Mouse (Mus musculus): ENCODE data around the gene Tesk1.

Gene Tesk1

DNA sequence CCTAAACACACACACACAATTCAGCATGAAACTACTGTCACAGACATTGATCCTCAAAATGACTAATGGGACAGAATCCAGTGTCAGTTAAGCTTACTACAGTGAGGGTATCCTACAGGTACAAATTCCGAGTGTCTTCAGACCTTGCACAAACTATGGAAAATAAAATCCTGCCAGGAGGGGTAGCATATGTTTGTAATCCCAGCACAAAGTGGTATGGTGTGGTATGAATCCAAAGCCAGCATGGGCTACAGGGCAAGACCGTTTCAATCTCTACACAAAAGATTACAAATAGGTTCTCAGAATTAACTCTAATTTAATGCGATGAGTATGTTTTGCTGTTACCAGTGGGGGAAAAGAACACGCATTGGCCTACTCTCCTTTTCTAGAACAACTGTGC is at the start of gene Tesk1:
Gene Tesk1 (plus strand): TSS at position 301 of the 400 bp plus-strand sequence.
- no peak for DNase-seq (ENCODE audit: low spot score)

DNA sequence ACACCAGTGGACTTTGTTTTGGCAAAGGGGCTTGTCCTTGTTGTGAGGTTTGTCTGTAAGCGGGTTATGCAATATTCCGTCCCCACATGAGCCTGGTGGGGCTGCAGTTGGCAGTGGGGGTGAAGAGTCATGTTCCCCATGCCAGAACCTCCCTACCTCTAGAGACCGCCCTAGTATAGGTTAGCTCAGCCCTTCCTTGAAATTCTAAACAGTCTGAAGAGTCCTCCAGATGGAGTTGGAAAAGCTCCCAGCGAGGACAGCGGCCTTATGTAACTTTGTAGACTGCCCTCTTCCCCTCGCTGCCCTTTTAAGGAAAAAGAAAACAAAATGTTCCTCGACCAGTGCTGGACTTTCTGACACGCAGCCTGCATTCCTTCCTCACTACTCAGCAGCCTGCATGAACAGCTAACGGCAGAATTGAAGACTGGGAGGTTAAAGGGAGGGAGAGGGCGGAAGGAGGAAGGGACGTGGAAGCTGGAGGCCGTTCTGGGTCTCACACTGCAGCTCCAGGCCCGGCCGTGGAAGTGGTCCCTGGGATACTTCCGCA is 47.3 kb upstream of the Tesk1 start:
- no peak for DNase-seq (ENCODE audit: low spot score)

DNA sequence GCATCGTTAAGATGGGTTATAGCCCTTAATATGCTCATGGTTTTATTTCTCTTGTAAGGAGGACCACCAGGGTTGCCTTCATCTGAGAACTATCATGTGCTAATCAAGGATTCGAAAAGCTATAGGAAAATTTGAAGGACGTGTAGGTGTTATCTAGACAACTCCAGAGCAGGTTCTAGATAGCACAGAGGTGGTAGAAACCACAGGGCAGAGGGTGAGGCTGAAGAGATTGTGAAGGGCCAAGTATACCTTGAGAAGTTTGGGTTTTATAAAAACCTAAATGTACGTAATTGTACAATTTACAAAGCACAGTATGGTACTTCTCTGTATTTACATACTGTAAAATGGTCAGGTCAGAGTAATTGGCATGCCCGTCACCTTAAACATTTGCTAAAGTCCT is 46.6 kb upstream of the Tesk1 start:
- no peak for DNase-seq (ENCODE audit: low spot score)

DNA sequence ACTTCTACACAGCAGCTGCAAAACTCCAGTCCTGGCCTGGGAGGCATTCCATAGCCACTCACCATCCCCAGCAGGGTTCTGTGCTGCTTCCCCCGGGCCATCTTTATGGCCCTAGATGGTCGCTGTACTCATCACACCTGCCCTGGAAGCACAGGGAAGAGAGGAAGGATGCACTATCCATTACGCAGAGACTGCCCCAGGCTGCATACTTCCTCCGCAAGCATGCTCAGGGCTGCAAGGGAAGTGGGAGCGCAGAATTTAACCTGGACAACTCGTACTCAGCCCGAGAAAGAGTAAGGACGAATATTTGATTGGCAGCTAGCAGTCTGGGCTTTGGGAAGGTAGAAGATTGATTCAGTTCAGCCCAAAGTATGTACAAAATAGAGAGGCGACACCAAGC is 45.9 kb upstream of the Tesk1 start:
- DNase-seq (ENCODE audit: low spot score): no peak

DNA sequence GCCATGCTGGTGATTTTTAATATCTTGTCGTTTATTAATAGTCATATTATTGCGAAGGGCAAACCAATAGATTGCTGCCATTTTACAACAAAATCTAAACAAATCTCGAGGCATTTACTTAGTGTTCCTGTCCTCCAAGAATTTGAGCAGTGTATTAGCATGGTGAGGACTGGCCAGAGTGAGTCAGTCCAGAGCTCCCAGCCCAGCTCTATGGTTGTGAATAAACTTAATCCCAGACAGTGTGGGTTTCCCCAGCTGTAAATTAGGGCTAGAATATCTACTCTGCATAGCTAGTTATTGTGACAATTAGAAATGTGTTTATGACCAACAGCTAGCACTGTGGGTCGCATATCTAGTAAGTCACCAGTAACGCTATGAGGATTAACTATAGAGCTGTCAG is 45.4 kb upstream of the Tesk1 start:
- no peak for DNase-seq (ENCODE audit: low spot score)

DNA sequence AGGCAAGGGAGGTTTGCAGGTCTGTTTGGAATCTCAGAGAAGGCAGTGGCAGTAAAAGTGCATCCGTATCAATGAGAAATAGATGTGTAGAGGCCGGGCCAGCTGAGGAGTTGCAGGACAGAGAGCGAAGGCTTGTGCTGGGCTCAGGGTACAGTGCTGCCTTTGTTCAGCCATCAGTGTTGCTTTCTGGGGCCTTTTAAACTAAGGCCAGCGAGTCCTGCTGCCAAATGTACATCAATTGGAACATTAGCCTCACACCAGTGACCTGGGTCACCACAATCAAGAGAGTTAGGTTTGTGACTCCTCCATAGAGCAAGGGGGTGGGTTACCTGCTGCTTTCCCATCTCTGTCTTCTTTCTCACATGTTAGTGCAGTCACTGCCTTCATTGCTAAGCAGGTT is 43.7 kb upstream of the Tesk1 start:
- DNase-seq (ENCODE audit: low spot score): no peak

DNA sequence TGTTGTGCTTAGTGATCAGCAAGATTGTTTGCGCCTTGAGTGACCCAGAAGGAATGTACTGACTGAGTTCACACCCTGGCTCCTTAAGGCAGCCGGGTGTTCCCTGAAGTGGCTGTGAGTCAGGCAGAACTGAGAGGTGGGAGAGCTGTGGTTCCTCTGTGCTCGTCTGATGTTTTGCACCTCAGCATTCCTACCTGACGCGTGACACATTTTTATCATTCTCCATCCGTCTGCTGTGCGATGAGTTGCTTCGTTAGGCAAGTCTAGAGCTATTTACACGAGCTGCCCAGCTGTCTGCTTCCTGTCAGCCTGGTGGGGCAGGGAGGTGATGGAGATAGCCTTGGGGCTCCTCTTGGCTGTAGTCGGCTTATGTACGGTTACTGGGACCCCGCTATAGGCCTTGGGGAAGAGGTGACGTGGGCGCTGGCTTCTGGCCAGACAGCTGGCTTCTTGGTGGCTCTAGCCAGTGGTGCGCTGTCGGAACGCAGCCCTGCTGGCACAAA is 42.9 kb upstream of the Tesk1 start:
- DNase-seq (ENCODE audit: low spot score): peak; percentile 68

DNA sequence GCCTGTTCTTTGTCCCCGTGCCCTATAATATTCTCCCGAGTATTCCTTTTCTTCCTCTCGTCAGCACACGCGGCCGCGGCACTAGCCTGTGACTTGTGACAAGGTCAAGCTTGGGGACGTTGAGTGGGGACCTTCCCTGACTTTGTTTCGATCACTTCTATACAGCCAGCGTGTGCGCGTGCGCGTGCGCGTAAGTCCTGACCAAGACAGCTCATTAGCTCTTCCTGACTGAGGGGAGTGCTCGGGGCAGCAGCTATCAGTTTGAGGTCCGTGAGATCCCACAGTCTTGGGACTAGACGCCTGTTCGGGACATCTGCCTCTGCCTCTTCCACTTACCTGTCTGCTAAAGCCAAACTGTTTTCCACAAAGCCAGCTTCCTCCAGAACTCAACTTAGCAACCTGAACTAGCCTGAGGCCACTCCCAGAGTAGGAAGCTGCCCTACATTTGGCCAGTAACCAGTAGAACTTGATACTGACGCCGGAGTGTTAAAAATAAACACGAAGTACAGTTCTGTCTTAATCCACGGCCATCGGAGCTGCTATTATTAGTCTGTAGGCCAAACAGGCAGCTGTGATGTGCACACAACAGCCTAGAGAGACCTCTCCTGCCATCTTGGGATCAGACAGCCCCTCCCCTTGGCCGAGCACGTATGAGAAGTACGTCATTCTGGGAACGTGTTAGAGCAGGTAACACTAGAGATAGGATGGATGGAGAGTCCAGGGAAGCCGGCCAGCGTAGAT is 42.2 kb upstream of the Tesk1 start:
- DNase-seq (ENCODE audit: low spot score): no peak

DNA sequence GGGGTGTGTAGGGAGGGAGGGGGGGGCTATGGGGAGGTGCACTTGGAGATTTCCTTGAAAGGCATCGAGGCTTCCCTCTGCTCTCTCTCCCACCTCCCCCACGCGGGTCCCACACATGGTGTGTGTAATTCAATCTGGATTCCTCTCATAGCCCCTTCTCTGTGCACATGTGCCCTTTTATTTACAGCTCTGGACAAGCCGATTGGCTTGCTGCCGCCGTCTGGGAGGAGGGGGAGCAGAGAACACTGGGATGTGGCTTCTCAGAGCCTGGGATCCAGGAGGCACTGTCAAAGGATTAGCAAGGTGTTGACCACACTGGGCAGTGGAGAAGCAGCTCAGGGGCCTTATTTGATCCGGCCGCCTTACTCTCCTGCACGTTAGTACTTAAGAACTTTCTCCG is 40.8 kb upstream of the Tesk1 start:
- DNase-seq (ENCODE audit: low spot score): no peak

DNA sequence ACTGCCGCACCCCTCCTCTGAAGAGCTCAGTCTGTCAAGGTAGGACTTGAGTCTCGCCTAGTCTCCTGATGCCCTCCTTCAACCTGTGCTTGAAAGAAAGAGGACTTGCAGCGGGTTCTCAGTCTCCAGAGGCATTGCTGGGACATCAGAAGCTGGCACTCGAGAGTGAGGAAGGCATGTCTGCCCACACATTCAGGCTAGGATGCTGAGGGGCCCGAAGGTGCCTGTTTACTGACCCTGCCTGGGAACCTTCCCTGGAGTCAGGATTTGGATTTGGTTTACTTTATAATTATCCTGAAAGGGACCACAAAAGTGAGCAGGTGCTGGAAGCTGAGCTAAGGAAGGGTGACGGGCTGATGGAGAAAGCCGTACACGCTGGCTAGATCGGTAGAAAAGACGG is 40.3 kb upstream of the Tesk1 start:
- DNase-seq (ENCODE audit: low spot score): no peak

DNA sequence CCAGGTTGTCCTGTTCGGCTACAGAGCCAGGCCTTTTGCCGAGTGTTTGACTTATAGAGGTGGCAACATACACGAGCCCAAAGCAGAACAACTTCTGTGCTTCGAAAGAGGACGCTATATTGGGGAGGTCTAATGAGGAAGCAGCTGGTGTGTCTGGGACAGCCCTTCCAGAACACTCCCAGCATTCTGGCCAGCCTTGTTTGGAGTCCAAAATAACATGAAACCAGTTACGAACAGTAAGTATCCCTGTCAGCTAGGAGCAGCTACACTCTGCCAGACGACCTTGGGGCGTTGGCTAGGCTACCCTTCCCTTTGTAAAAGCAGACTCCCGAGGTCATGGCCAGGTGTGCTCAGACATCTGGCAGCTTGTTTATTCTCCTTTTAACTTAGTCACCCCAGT is 39.5 kb upstream of the Tesk1 start:
- no peak for DNase-seq (ENCODE audit: low spot score)

DNA sequence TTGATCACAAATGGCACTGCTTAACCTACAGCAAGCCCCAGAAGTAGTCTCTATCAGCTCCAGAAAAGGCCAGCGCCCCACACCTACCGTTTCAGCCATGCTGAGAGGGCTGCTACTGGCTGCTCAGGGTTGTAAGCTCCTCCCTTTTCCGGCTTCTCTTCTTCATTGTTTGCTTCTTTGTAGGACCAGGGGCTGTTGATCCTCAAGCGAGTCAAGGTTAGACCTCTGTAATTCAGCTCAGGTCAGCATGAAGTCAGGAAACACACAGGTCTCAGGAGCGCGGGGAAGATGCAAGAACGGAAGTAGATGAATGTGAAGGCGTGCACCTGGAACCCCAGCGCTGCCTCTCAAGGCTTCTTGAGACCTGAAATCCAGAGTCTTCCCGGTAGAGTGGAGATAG is 37.0 kb upstream of the Tesk1 start:
- DNase-seq (ENCODE audit: low spot score): no peak

DNA sequence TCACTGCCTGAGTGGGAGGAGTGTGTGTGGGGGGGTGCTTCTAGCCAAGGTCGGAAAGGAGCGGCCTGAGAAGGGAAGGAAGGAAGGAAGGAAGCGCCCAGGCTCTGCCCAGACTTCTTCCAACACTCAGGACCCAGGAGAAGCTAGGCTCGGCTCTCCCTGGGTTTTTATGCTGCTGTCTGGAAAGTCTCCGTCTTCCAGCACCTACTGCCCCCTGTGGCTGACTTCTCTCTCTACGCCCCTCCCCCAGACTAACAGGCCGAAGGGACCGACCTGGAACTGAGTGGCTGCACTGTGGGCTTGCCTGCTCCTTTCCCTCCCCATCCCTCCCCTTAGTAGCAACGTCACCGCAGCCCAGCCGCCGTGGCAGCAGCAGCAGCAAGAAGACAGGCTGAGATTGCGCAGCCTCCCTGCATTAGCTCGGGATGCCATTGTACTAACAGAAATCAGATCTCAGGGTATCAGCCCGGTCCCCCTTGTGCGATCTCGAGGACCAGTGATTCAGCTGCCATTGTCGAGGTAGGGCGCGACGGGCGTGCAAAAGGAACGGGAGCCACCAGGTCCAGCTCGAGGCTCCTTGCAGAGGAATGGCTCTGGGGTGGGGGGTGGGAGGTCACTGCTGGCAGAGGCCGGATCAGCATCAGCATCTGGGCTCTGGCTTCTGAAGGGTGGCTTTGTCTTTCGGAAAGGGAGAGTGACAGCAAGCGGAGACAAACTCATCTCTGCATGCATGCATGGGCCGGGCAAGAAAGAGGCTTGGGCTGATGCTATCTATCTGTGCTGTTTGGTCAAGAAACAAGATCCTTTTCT is 35.4 kb upstream of the Tesk1 start:
- DNase-seq (ENCODE audit: low spot score): peak; percentile 70

DNA sequence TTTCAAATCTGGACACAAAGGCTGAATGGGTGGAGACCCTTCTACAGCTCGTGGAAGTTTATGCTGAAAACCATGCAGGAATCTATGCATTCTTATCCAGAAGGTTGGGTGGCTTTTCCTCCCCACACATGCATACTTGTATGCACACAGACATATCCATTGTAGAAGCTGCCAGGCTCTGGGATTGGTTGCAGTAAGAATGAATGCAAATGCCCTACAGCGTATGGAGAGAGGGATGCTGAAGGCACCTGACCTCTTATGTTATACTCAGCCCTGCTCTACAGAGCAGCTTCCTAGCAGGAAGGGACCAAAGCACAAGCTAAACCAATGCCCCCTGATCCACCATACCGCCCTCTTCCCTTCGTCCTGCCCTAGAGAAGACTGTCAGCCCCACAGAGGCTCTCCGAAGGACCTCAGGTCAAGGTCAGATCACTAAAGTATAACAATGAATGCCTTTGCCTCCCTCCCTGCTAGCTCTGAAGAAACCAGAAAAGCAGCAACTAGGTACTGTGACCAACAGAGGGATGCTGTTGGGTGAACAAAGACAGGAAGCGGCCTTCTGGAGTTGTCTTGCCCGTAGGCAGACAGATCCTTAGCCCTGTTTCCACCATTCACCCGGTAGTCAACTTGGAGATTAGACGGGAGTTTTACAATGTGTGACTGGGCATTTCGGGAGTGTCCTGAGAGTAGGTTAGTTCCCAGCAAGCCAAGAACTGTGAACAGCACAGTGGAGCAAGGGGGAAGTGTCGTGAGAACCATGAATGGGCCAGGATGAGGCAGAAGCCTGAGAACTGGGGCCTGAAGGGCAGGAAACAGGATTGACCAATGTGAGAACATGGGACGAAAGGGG is 34.4 kb upstream of the Tesk1 start:
- no peak for DNase-seq (ENCODE audit: low spot score)

DNA sequence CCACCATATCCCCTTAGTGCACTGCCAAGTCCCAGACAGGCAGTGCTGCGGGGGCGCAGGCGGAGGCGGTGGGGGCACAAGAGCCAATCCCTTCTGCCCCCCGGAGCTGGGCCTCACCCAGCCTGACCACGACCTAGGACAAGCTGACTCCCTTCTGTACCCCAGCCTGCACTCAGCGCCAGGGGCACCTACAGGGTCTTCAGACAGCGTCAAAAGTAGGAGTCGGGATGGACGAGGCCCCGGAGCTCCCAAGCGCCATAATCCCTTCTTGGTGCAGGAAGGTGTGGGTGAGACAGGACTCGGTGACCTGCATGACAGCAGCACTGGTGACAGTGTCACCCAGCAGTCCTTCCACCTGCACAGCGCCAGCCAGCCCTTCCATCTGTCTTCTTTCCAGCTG is 27.0 kb upstream of the Tesk1 start:
- no peak for DNase-seq (ENCODE audit: low spot score)

DNA sequence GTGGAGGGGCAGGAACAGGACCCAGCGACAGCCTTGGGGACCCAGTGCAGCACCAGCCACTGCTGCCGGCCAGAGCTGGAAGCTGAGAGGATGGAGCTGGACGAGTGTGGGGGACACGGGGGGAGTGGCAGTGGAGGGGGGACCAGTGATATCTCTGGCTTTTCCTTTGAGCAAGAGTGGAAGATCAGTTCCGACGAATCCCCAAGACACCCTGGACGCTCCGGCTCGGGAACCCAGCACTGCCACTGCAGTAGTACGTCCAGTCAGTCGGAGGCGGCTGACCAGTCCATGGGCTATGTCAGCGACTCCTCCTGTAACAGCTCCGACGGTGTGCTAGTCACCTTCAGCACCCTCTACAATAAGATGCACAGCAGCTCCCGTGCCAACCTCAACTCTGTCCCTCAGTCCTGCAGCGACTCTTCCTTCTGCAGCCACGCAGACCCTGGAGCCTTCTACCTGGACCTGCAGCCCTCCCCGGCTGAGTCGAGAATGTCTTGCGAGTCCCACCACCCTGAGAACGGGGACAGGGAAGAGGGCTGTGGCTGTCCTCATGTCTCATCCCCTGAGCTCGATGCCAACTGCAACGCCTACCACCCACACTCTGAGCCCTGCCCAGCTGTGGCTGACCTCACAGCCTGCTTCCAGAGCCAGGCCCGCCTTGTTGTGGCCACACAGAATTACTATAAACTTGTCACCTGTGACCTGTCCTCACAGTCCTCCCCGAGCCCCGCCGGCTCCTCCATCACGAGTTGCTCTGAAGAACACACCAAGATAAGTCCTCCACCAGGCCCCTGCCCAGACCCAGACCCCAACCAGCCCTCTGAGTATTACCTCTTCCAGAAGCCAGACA is 26.3 kb upstream of the Tesk1 start:
- no peak for DNase-seq (ENCODE audit: low spot score)

DNA sequence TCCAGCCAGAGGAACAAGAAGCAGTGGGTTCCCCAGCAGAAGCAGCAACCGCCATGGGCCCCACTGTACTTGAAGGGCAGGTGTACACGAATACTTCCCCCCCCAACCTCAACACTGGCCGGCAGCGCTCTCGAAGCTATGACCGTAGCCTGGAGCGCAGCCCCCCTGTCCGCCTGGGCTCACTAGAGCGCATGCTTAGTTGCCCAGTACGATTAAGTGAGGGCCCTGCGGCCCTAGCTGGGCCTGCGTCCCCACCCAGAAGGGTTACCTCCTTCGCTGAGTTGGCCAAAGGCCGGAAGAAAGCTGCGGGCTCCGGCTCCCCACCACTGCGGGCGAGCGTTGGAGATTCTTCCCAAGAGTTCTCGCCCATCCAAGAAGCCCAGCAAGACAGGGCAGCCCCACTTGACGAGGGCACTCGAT is 25.7 kb upstream of the Tesk1 start:
- DNase-seq (ENCODE audit: low spot score): no peak

DNA sequence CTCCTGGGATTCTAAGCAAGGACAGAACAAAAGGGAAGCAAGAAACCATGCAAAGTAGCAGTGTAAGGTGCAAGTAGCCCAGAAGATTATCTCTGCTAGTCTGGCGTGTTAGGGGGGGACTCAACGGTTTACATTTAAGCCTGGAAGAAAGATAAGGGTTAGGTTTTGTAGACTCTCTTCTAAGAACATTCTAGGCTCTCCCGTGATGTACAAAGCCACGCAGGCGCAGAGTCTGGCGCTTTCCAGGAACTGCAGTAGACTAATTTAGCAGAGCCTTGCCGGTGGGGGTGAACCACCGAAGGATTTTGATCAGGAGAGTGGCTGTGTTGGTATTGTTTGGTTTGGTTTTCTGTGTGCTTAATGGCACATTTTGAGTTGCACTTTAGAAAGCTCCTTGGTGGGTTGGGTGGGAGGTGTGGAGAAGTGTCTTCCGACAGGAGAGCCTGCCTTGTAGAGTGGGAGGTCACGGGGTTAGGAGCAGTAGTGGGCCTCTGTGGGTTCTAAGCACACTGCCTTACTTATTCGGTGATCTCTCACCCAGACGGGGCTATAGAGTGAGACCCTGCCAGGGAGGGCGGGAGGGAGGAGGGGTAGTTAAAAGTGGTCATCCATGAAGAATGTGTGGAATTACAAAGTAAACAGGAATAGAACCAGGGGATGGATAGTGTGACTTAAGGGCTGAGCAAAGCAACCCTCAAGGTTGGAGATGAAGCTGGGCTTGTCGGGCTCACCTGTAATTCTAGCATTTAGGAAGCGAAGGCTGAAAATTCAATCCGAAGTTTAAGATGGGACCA is 24.3 kb upstream of the Tesk1 start:
- DNase-seq (ENCODE audit: low spot score): no peak

DNA sequence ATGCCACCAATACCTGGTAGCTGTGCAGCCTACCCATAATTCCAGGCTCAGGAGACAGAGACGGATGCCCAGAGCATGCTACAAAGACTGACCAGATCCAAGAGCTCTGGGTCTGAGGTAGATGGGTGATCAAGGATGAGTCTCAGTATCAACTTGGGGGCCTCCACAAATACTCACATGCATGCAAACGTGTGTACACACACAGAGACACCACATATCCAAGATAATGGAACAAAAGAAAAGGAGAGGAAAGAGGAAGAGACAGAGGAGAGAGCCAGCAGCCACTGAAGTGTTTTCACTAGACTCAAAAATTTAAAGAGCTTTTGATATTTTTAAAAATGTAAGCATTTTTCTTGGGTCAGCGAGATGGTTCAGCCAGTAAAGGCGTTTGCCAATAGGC is 23.3 kb upstream of the Tesk1 start:
- DNase-seq (ENCODE audit: low spot score): no peak

DNA sequence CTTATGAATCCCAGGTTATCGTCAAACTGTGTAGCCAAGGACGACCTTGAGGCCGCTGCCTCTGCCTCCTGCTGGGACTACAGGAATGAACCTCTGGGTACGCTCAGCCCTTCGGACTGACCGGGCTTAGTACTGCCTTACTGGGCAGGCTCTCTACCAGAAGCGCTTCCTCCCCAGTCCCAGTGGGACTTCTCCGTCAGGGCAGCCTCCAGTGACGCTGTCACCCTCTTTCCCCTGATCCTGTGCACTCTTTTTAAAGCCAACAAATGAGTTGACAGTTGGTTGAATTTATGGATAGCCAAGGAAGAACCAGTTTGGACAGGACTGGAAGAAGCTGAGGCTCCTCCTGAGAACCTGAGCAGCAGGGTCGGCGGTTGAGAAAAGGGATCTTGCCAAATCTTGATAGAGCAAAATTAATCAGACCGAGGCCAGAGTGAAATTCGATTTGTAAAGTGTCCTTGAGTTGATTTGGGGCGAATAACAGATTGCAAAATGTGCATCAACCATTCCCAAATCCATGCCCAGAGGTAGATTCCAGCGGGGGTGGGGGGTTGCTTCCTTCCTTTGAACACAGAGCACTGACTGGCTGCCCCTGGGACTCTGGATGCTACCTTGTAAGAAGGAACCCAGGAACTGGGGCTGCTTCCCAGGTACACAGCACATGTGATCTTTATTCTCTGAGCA is 22.6 kb upstream of the Tesk1 start:
- no peak for DNase-seq (ENCODE audit: low spot score)

Measured in layer of hippocampus, adult 11-12 months (tissue).